Mouse (Mus musculus): ENCODE results near the gene Brd3. TPM values are rescaled to one million over a fixed set of nuclear protein-coding genes. Genes with fewer than 3 reads are reported as not detected.

Gene Brd3
- total RNA-seq, 1 experiment: 28.4 TPM

DNA sequence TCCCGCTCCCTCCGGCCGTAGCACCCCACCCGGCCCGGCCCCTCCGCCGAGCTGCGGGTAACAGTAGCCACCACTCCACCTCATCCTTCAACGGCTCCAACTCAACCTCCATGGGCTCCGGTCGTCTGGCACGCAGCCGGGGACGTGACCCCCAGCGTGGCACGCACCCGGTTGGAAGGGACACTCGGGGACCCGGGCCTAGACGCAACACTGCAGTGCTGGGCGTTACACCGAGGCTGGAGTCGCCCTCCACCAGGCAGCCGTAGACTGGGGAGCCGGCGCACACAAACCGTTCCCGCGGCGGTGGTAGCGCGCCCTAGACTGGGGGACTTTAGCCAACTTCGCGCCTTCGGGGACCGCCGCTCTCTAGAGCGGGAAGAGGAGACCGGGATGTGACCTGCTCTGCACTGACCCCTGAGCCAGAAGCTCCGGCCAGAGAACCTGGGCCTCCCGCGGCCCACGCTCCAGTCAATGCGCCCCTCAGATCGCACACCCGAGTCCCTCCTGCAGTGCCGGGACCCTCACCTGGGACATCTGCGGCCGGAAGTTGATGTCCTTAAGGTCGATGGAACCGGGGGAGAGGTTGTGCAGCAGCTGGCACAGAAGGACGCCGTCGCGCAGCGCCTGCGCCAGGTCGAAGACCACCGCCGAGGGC lies 81.6 kb downstream of the Brd3 start:
- no peak for TF ChIP-seq CHD2 (IDR thresholded peaks at IDR 0.05; ENCODE audit: low read depth, low read length)
- no peak for TF ChIP-seq HCFC1 (IDR thresholded peaks at IDR 0.05; ENCODE audit: borderline replicate concordance, insufficient read depth, low read length)
- no peak for TF ChIP-seq MAFK (IDR thresholded peaks at IDR 0.05; ENCODE audit: insufficient read depth, low read depth, low read length)
- no peak for TF ChIP-seq ZC3H11A (IDR thresholded peaks at IDR 0.05; ENCODE audit: borderline replicate concordance, low read depth, low read length)
- TF ChIP-seq ZNF384 (IDR thresholded peaks at IDR 0.05; ENCODE audit: low read depth, low read length): no peak
- Histone ChIP-seq H3K27ac (ENCODE audit: insufficient read depth, low read depth, low read length, poor library complexity, severe bottlenecking) (no peak overlapping the region), H3K4me3 (ENCODE audit: insufficient read depth in 1 of 2, low read depth in 1 of 2, low read length in 2 of 2, poor library complexity in 1 of 2, severe bottlenecking in 1 of 2) (peak overlapping the region; percentile 90 to 91), H3K4me1 (ENCODE audit: control insufficient read depth in 2 of 2, insufficient read depth in 2 of 2, low read length in 2 of 2, poor library complexity in 1 of 2) (peaks cover 0 to 13% of the 10 kb centered on the region in 2 experiments; a peak in 2 of 4 replicates), H3K36me3 (ENCODE audit: control insufficient read depth, insufficient read depth, low read length, poor library complexity, severe bottlenecking) (no peaks in the 10 kb centered on the region), H3K9me3 (ENCODE audit: control insufficient read depth, insufficient read depth, low read depth, low read length) (no peaks in the 10 kb centered on the region), H3K9ac (ENCODE audit: insufficient read depth, low read depth, low read length, poor library complexity, severe bottlenecking) (peak overlapping the region; percentile 79)
- in situ Hi-C loops (cut with MboI; ENCODE audit: low sequenced_read_pairs in 2 of 2, unreplicated experiment in 2 of 2): loop anchor here (5.0 to 10.0 kb wide), 2 partner anchors 139 to 141 kb away; no protein-coding TSS in a partner anchor
- no peak for DNase-seq (ENCODE audit: low read depth, low spot score)

DNA sequence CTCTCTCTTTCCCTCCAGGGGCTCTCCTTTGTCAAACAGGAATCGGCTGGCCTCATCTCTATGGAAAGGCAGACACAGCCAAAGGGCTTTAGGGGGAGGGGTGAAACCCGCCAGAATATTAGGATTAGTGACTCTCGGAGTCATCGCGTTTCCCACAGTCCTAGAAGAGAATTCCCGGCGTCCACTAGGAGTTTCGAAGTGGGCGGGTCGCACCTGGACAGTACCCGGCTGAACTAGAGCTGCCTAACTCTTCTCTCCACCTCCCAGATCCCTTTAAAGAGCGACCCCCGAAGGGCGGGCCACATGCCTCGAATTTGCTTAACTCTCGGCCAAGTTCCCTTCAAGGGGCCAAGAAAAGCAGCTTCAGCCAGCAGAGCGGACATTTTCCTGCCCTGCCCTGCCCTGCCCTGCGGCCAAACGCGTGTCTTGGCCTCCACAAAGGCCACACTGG lies 82.3 kb downstream of the Brd3 start:
- H3K4me3 ChIP-seq (ENCODE audit: insufficient read depth in 1 of 2, low read depth in 1 of 2, low read length in 2 of 2, poor library complexity in 1 of 2, severe bottlenecking in 1 of 2): peak overlapping the region; percentile 90 to 91
- no peak overlapping the region for H3K27ac ChIP-seq (ENCODE audit: insufficient read depth, low read depth, low read length, poor library complexity, severe bottlenecking)
- peaks cover 0 to 14% of the 10 kb centered on the region in 2 experiments; a peak in 2 of 4 replicates for H3K4me1 ChIP-seq (ENCODE audit: control insufficient read depth in 2 of 2, insufficient read depth in 2 of 2, low read length in 2 of 2, poor library complexity in 1 of 2)
- peak overlapping the region; percentile 79 for H3K9ac ChIP-seq (ENCODE audit: insufficient read depth, low read depth, low read length, poor library complexity, severe bottlenecking)
- H3K36me3 ChIP-seq (ENCODE audit: control insufficient read depth, insufficient read depth, low read length, poor library complexity, severe bottlenecking): no peaks in the 10 kb centered on the region
- no peaks in the 10 kb centered on the region for H3K9me3 ChIP-seq (ENCODE audit: control insufficient read depth, insufficient read depth, low read depth, low read length)
- no peak for DNase-seq (ENCODE audit: low read depth, low spot score)
- TF ChIP-seq ZNF384 (IDR thresholded peaks at IDR 0.05; ENCODE audit: low read depth, low read length) (no peak), HCFC1 (IDR thresholded peaks at IDR 0.05; ENCODE audit: borderline replicate concordance, insufficient read depth, low read length) (no peak), MAFK (IDR thresholded peaks at IDR 0.05; ENCODE audit: insufficient read depth, low read depth, low read length) (no peak), ZC3H11A (IDR thresholded peaks at IDR 0.05; ENCODE audit: borderline replicate concordance, low read depth, low read length) (no peak), CHD2 (IDR thresholded peaks at IDR 0.05; ENCODE audit: low read depth, low read length) (no peak)
- in situ Hi-C loops (cut with MboI; ENCODE audit: low sequenced_read_pairs in 2 of 2, unreplicated experiment in 2 of 2): loop anchor here (5.0 to 10.0 kb wide), 2 partner anchors 138 to 140 kb away; no protein-coding TSS in a partner anchor

DNA sequence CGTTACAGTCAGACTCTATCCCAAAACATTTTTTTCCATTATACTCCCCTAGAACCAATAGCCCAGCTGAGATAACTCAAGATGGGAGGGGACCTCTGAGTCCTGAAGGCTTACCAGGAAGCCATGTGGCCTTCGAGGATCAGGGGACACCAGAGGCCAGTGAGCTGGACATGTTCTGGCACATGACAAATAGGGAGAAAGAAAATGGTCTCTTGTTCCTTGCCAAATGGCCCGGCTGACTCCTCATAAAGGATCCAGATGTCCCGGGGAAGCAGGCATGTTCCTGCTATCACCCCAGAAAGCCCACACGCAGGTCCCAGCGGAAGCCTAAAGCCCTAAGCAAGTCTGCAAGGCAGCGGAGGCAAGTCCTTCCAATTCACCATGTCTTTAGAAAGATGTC lies 83.9 kb downstream of the Brd3 start:
- in situ Hi-C loops (cut with MboI; ENCODE audit: low sequenced_read_pairs in 2 of 2, unreplicated experiment in 2 of 2): loop anchor here in 1 of 2 experiments (10.0 kb wide), 1 partner anchor 139 kb away; no protein-coding TSS in a partner anchor
- no peaks in the 10 kb centered on the region for H3K9me3 ChIP-seq (ENCODE audit: control insufficient read depth, insufficient read depth, low read depth, low read length)
- TF ChIP-seq CHD2 (IDR thresholded peaks at IDR 0.05; ENCODE audit: low read depth, low read length) (no peak), MAFK (IDR thresholded peaks at IDR 0.05; ENCODE audit: insufficient read depth, low read depth, low read length) (no peak), ZNF384 (IDR thresholded peaks at IDR 0.05; ENCODE audit: low read depth, low read length) (no peak), HCFC1 (IDR thresholded peaks at IDR 0.05; ENCODE audit: borderline replicate concordance, insufficient read depth, low read length) (no peak), ZC3H11A (IDR thresholded peaks at IDR 0.05; ENCODE audit: borderline replicate concordance, low read depth, low read length) (no peak)
- H3K4me1 ChIP-seq (ENCODE audit: control insufficient read depth in 2 of 2, insufficient read depth in 2 of 2, low read length in 2 of 2, poor library complexity in 1 of 2): peaks cover 0 to 19% of the 10 kb centered on the region in 2 experiments; a peak in 2 of 4 replicates
- H3K9ac ChIP-seq (ENCODE audit: insufficient read depth, low read depth, low read length, poor library complexity, severe bottlenecking): no peak overlapping the region
- no peak overlapping the region for H3K4me3 ChIP-seq (ENCODE audit: insufficient read depth in 1 of 2, low read depth in 1 of 2, low read length in 2 of 2, poor library complexity in 1 of 2, severe bottlenecking in 1 of 2)
- no peak for DNase-seq (ENCODE audit: low read depth, low spot score)
- H3K36me3 ChIP-seq (ENCODE audit: control insufficient read depth, insufficient read depth, low read length, poor library complexity, severe bottlenecking): no peaks in the 10 kb centered on the region
- no peak overlapping the region for H3K27ac ChIP-seq (ENCODE audit: insufficient read depth, low read depth, low read length, poor library complexity, severe bottlenecking)

- H3K36me3 ChIP-seq (ENCODE audit: control insufficient read depth, insufficient read depth, low read length, poor library complexity, severe bottlenecking): no peaks in the 10 kb centered on the region
- in situ Hi-C loops (cut with MboI; ENCODE audit: low sequenced_read_pairs in 2 of 2, unreplicated experiment in 2 of 2): loop anchor here in 1 of 2 experiments (10.0 kb wide), 1 partner anchor 137 kb away; no protein-coding TSS in a partner anchor
- TF ChIP-seq ZNF384 (IDR thresholded peaks at IDR 0.05; ENCODE audit: low read depth, low read length) (no peak), CHD2 (IDR thresholded peaks at IDR 0.05; ENCODE audit: low read depth, low read length) (no peak), ZC3H11A (IDR thresholded peaks at IDR 0.05; ENCODE audit: borderline replicate concordance, low read depth, low read length) (no peak)
- H3K9me3 ChIP-seq (ENCODE audit: control insufficient read depth, insufficient read depth, low read depth, low read length): no peaks in the 10 kb centered on the region
- H3K27ac ChIP-seq (ENCODE audit: insufficient read depth, low read depth, low read length, poor library complexity, severe bottlenecking): no peak overlapping the region
- H3K4me3 ChIP-seq (ENCODE audit: insufficient read depth in 1 of 2, low read depth in 1 of 2, low read length in 2 of 2, poor library complexity in 1 of 2, severe bottlenecking in 1 of 2): no peak overlapping the region
- H3K4me1 ChIP-seq (ENCODE audit: control insufficient read depth in 2 of 2, insufficient read depth in 2 of 2, low read length in 2 of 2, poor library complexity in 1 of 2): peaks cover 0 to 28% of the 10 kb centered on the region in 2 experiments; a peak in 2 of 4 replicates
- H3K9ac ChIP-seq (ENCODE audit: insufficient read depth, low read depth, low read length, poor library complexity, severe bottlenecking): peak overlapping the region; percentile 22; the same call in 1 of the 2 replicates
- no peak for DNase-seq (ENCODE audit: low read depth, low spot score)
Measured at GRCm38 (mm10) chr2:27421293-27422068, 86.0 kb downstream of the Brd3 start.
